Mouse (Mus musculus): ENCODE results near the gene Mpv17l2.

DNA sequence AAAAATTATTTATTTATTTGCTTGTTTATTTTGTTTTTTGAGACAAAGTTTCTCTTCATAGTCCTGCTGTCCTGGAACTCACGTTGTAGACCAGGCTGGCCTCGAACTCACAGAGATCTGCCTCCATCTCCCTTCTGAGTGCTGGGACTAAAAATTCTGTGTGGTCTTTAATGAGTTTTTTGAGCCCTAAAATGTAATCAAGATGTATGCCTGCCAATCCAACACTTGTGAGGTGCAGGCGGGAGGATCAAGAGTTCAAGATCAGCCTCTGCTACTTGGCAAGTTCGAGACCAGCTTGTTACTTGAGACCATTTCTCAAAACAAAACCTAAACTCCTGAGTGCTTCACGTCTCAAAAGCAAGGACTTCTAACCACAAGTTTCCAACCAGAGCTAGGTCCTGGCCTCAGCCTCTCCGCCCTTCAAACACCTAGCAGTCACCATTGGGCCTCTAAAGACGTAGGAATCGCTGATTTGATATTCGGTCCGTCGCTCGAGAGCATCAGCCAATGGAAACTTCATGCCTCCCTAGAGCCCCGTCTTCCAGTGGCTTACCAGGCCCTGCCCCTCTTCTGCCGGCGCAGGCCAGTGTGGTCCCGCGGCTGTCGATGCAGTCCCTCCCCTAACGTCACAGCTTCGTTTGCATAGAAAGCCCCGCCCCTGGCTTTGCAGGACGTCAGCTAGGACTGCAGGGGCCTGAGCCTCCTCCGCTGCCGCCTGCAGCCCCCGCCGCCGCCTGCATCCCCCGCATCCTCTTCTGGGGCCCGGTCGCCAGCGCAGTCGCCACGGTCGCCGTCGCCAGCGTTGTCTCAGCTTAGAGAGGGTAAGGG is 6.5 kb downstream of the Mpv17l2 start, which contains the start of gene Rab3a:
- TF ChIP-seq CTCF (IDR thresholded peaks at IDR 0.05), result peak; percentile 24; the same call in 1 of the 2 replicates
- peak; percentile 33; the same call in 1 of the 2 replicates for TF ChIP-seq EP300 (IDR thresholded peaks at IDR 0.05)
